Mouse (Mus musculus) brain, adult 2 months (tissue): ENCODE measurements at regions not wholly inside any gene's neighbourhood (a gene's known extent, or its start where the extent isn't known, plus 50 kb on each side); places are given as distances from the start of the nearest gene placed in this dataset.

Experiments
- DNase-seq: peaks from one replicate; pipeline ENCODE4 v3.0.0; 2011; ENCODE audit warnings: low read depth, low spot score

- DNase-seq = peak; percentile 61
Measured at GRCm38 (mm10) chr11:15386229-15386628, 787.2 kb downstream of the Pom121l12 start.

DNA sequence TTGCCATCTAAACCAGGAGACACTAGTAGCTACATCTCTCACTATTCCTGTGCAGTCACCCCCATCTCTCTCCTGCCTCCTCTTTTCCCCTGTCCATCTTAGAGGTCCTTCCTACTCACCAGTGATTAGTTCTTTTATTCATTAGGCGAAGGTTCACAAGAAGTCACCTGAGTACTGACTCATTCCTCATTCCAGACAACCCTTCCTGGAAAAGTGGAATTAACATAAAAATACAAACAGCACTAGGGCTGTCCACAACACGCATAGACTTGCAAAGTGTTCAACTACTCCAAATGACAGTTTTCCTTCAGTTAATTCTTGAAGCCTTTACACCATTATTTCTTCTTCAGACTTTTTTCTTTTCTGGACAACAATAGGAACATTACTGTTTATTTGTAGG, 821.7 kb upstream of the Vstm2a start:
- no peak for DNase-seq
